Mouse (Mus musculus) hindbrain, embryonic 10.5 days (tissue): ENCODE measurements at regions not wholly inside any gene's neighbourhood (a gene's known extent, or its start where the extent isn't known, plus 50 kb on each side); places are given as distances from the start of the nearest gene placed in this dataset.

Source experiments
- DNase-seq: peaks from one replicate; pipeline ENCODE4 v3.0.0-alpha.2; 2017; ENCODE audit warnings: low spot score
- H3K27ac ChIP-seq: fragments of 300-500 bp; sonication (generic); 2 replicates; pipeline ENCODE4 v1.5.1; 2016; ENCODE audit warnings: mild to moderate bottlenecking, moderate library complexity
- H3K27me3 ChIP-seq: fragments of 300-500 bp; sonication (generic); 2 replicates; pipeline ENCODE4 v1.6.1; 2016; ENCODE audit warnings: mild to moderate bottlenecking; ENCODE audit not compliant: poor library complexity, insufficient read depth, severe bottlenecking
- H3K36me3 ChIP-seq: fragments of 300-500 bp; sonication (generic); 2 replicates; pipeline ENCODE4 v1.6.1; 2016; ENCODE audit warnings: mild to moderate bottlenecking, moderate library complexity
- H3K4me1 ChIP-seq: fragments of 300-500 bp; sonication (generic); replicated peaks from 2 replicates; pipeline ENCODE4 v1.6.1; 2016; ENCODE audit warnings: mild to moderate bottlenecking
- H3K4me3 ChIP-seq: fragments of 300-500 bp; sonication (generic); 2 replicates; pipeline ENCODE4 v1.5.1; 2016; ENCODE audit warnings: mild to moderate bottlenecking, moderate library complexity
- H3K9me3 ChIP-seq: fragments of 300-500 bp; sonication (generic); 2 replicates; pipeline ENCODE4 v1.6.1; 2016; ENCODE audit warnings: mild to moderate bottlenecking, moderate library complexity
- WGBS: fragments of 180-500 bp; shearing (Covaris S2); methylation state at CpG from one replicate; pipeline ENCODE4 v1.1.7; 2016; 5-methylcytosine and 5-hydroxymethylcytosine counted together

GRCm38 (mm10) chr2:48446617-48447016 is 367.3 kb upstream of the Acvr2a start:
- H3K27me3 ChIP-seq: no peaks in the 10 kb centered on the region
- H3K36me3 ChIP-seq: no peaks in the 10 kb centered on the region
- DNase-seq: no peak
- H3K9me3 ChIP-seq: no peaks in the 10 kb centered on the region
- WGBS: 81% methylated on average over 5 of the region's 5 CpGs
- no peak overlapping the region for H3K27ac ChIP-seq
- no peak overlapping the region for H3K4me3 ChIP-seq
- peaks cover 25% of the 10 kb centered on the region for H3K4me1 ChIP-seq

GRCm38 (mm10) chr2:48449165-48449842 is 364.6 kb upstream of the Acvr2a start:
- Histone ChIP-seq H3K27ac (no peak overlapping the region), H3K4me3 (no peak overlapping the region), H3K4me1 (peaks cover 17% of the 10 kb centered on the region), H3K9me3 (no peaks in the 10 kb centered on the region), H3K36me3 (no peaks in the 10 kb centered on the region), H3K27me3 (no peaks in the 10 kb centered on the region)
- DNase-seq: no peak
- WGBS: 88% methylated on average over 7 of the region's 7 CpGs

GRCm38 (mm10) chr2:48456072-48457040 is 357.6 kb upstream of the Acvr2a start:
- Histone ChIP-seq H3K27ac (no peak overlapping the region; the same call in 1 of the 2 replicates), H3K9me3 (no peaks in the 10 kb centered on the region), H3K27me3 (no peaks in the 10 kb centered on the region), H3K36me3 (no peaks in the 10 kb centered on the region), H3K4me3 (no peak overlapping the region), H3K4me1 (0 out of 2 replicates have a peak, but pooled peaks cover 5% of the 10 kb centered on the region)
- 63% methylated on average over 7 of the region's 7 CpGs for WGBS
- DNase-seq: no peak

- Histone ChIP-seq H3K4me3 (no peak overlapping the region), H3K27me3 (no peaks in the 10 kb centered on the region), H3K27ac (no peak overlapping the region; the same call in 1 of the 2 replicates)
These were observed 356.8 kb upstream of the Acvr2a start for GRCm38 (mm10) chr2:48457117-48457516.

GRCm38 (mm10) chr2:48465483-48465882 is 348.4 kb upstream of the Acvr2a start:
- no peaks in the 10 kb centered on the region for H3K4me1 ChIP-seq
- WGBS: 92% methylated on average over 4 of the region's 4 CpGs
- no peak for DNase-seq
- no peaks in the 10 kb centered on the region for H3K36me3 ChIP-seq
- no peak overlapping the region for H3K4me3 ChIP-seq
- H3K27ac ChIP-seq: no peak overlapping the region
- no peaks in the 10 kb centered on the region for H3K9me3 ChIP-seq
- no peaks in the 10 kb centered on the region for H3K27me3 ChIP-seq

More at GRCm38 (mm10) chr2:48457117-48457516, 356.8 kb upstream of the Acvr2a start:
- no peaks in the 10 kb centered on the region for H3K36me3 ChIP-seq
- no peak for DNase-seq
- no peaks in the 10 kb centered on the region for H3K9me3 ChIP-seq
- WGBS: 77% methylated on average over 4 of the region's 4 CpGs
- H3K4me1 ChIP-seq: 0 out of 2 replicates have a peak, but pooled peaks cover 5% of the 10 kb centered on the region

- H3K27ac ChIP-seq: no peak overlapping the region
- WGBS: 85% methylated on average over 4 of the region's 4 CpGs
- no peaks in the 10 kb centered on the region for H3K9me3 ChIP-seq
- no peaks in the 10 kb centered on the region for H3K27me3 ChIP-seq
- no peaks in the 10 kb centered on the region for H3K4me1 ChIP-seq
- H3K36me3 ChIP-seq: no peaks in the 10 kb centered on the region
- DNase-seq: no peak
- H3K4me3 ChIP-seq: no peak overlapping the region
These were observed 345.0 kb upstream of the Acvr2a start for GRCm38 (mm10) chr2:48468895-48469294.

GRCm38 (mm10) chr2:48469357-48469756 is 344.6 kb upstream of the Acvr2a start:
- DNase-seq: no peak
- no peak overlapping the region for H3K4me3 ChIP-seq
- no peaks in the 10 kb centered on the region for H3K27me3 ChIP-seq
- H3K4me1 ChIP-seq: no peaks in the 10 kb centered on the region
- no peak overlapping the region for H3K27ac ChIP-seq
- H3K36me3 ChIP-seq: no peaks in the 10 kb centered on the region
- H3K9me3 ChIP-seq: no peaks in the 10 kb centered on the region
- WGBS: 90% methylated on average over 4 of the region's 4 CpGs

- WGBS: 78% methylated on average over 3 of the region's 3 CpGs
- Histone ChIP-seq H3K4me1 (no peaks in the 10 kb centered on the region), H3K9me3 (no peaks in the 10 kb centered on the region), H3K27ac (no peak overlapping the region), H3K4me3 (no peak overlapping the region), H3K27me3 (no peaks in the 10 kb centered on the region), H3K36me3 (no peaks in the 10 kb centered on the region)
- no peak for DNase-seq
These were observed 340.8 kb upstream of the Acvr2a start for GRCm38 (mm10) chr2:48473102-48473501.

- 88% methylated on average over 4 of the region's 4 CpGs for WGBS
- Histone ChIP-seq H3K27ac (no peak overlapping the region), H3K36me3 (no peaks in the 10 kb centered on the region), H3K4me3 (no peak overlapping the region), H3K27me3 (no peaks in the 10 kb centered on the region), H3K9me3 (no peaks in the 10 kb centered on the region), H3K4me1 (peaks cover 1% of the 10 kb centered on the region)
- no peak for DNase-seq
These were observed 339.3 kb upstream of the Acvr2a start for GRCm38 (mm10) chr2:48474642-48475041.

GRCm38 (mm10) chr2:48476777-48477176 is 337.1 kb upstream of the Acvr2a start:
- no peaks in the 10 kb centered on the region for H3K36me3 ChIP-seq
- DNase-seq: no peak
- no peaks in the 10 kb centered on the region for H3K9me3 ChIP-seq
- H3K27me3 ChIP-seq: no peaks in the 10 kb centered on the region; the same call in 1 of the 2 replicates
- H3K4me3 ChIP-seq: no peak overlapping the region
- H3K27ac ChIP-seq: no peak overlapping the region
- WGBS: 65% methylated on average over 3 of the region's 3 CpGs
- peaks cover 21% of the 10 kb centered on the region for H3K4me1 ChIP-seq

- no peak overlapping the region for H3K4me3 ChIP-seq
- no peaks in the 10 kb centered on the region for H3K36me3 ChIP-seq
- H3K27ac ChIP-seq: no peak overlapping the region
- no peak for DNase-seq
- 88% methylated on average over 2 of the region's 2 CpGs for WGBS
- H3K4me1 ChIP-seq: peaks cover 21% of the 10 kb centered on the region
- H3K27me3 ChIP-seq: no peaks in the 10 kb centered on the region; the same call in 1 of the 2 replicates
- H3K9me3 ChIP-seq: no peaks in the 10 kb centered on the region
These were observed 336.6 kb upstream of the Acvr2a start for GRCm38 (mm10) chr2:48477336-48477735.

GRCm38 (mm10) chr2:48479601-48480000 is 334.3 kb upstream of the Acvr2a start:
- WGBS: 84% methylated on average over 1 of the region's 1 CpGs
- H3K4me1 ChIP-seq: peaks cover 21% of the 10 kb centered on the region
- H3K9me3 ChIP-seq: no peaks in the 10 kb centered on the region
- H3K36me3 ChIP-seq: no peaks in the 10 kb centered on the region
- DNase-seq: no peak
- H3K27me3 ChIP-seq: no peaks in the 10 kb centered on the region; the same call in 1 of the 2 replicates
- H3K4me3 ChIP-seq: no peak overlapping the region
- H3K27ac ChIP-seq: peak overlapping the region; percentile 73
